Comparison of ENCODE assay signal across 8 mouse cellular contexts in the genomic region with DNA sequence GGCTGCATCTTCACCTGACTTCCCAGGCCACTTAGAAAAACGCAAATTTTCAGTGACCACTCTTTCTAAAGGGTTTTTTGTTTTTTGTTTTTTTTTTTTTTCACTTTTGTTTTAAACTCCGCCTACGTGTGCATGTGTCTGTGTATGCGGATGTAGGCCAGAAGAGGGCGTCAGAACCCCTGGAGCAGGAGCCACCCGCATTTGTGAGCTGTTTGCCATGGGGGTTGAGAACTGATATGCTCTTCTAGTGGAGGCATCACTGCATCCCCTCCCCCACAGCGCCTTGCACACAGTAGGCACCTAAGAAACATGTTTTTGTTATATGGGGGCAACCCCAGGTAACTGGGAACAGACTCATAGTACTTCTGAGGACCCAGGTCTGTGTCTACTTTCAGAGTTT. TPM values are rescaled to one million over a fixed set of nuclear protein-coding genes. Genes with fewer than 3 reads are reported as not detected.
DNase-seq lines count a peak whose midpoint lies in the region; ATAC-seq and TF ChIP-seq lines count a peak whose summit lies in the region.
"Had no signal": no experiment of that assay in that cellular context is flagged by ENCODE, and none has a peak within 500 bp of the region (broad histone marks: within the 10 kb centered on the region; RNA-seq: fewer than 3 reads in every experiment).

No protein-coding gene starts in this region.

- peaks cover 23% of the 10 kb centered on the region for H3K4me1 ChIP-seq in E14TG2a.4 (replicated peaks; ENCODE audit: low read depth, low read length)
- H3K4me1 ChIP-seq in liver, postnatal 0 days (ENCODE audit: insufficient read depth): peaks cover 3% of the 10 kb centered on the region; the same call in 1 of the 2 replicates

- no peak overlapping the region for H3K27ac ChIP-seq in liver, postnatal 0 days (ENCODE audit: low read depth)

- no peak for ATAC-seq in liver, postnatal 0 days

- H3K27me3 ChIP-seq in E14TG2a.4 (ENCODE audit: insufficient read depth, low read length): peaks cover 75% of the 10 kb centered on the region
- peaks cover 41% of the 10 kb centered on the region for H3K27me3 ChIP-seq in liver, postnatal 0 days (ENCODE audit: insufficient read depth, low read length)

- no peaks in the 10 kb centered on the region for H3K9me3 ChIP-seq in E14TG2a.4 (ENCODE audit: low read length)
- no peaks in the 10 kb centered on the region for H3K9me3 ChIP-seq in liver, postnatal 0 days (ENCODE audit: low read length)

- no peaks in the 10 kb centered on the region for H3K36me3 ChIP-seq in E14TG2a.4 (ENCODE audit: insufficient read depth, low read length)
- H3K36me3 ChIP-seq in liver, postnatal 0 days (replicated peaks; ENCODE audit: insufficient read depth, low read length): no peaks in the 10 kb centered on the region

- peak; percentile 76 for DNase-seq in layer of hippocampus, adult 11-12 months (ENCODE audit: low spot score)
- no peak for DNase-seq in layer of hippocampus, adult 9-11 months
- peak; percentile 52 for DNase-seq in ZHBTc4 (ENCODE audit: low read depth, low spot score)
- DNase-seq in liver, postnatal 0 days: no peak
- DNase-seq in testis, postnatal 14 days (ENCODE audit: low spot score): no peak
- DNase-seq in urinary bladder, adult 2 months (ENCODE audit: low spot score): no peak

- no peak overlapping the region for H3K4me3 ChIP-seq in E14TG2a.4 (replicated peaks; ENCODE audit: low read length)
- H3K4me3 ChIP-seq in liver, postnatal 0 days (ENCODE audit: low read depth, low read length): no peak overlapping the region
- H3K4me3 ChIP-seq: myocyte had no signal

- no peak for TF ChIP-seq EP300 in liver, postnatal 0 days (IDR thresholded peaks at IDR 0.05; ENCODE audit: low read depth)

- peak; percentile 49 for TF ChIP-seq CTCF in E14TG2a.4 (conservative IDR thresholded peaks at IDR 0.05; ENCODE audit: low read length)
- peak; percentile 37 for TF ChIP-seq CTCF in liver, postnatal 0 days (IDR thresholded peaks at IDR 0.05; ENCODE audit: low read depth)

- H3K4me2 ChIP-seq in liver, postnatal 0 days (ENCODE audit: low read depth, low read length): no peak overlapping the region

- H3K9ac ChIP-seq in liver, postnatal 0 days (replicated peaks): no peak overlapping the region

- 7% methylated on average over 7 of the region's 7 CpGs for WGBS in liver, postnatal 0 days (ENCODE audit: insufficient replicate concordance)

RNA-seq across cellular contexts. Expression of gene Chst1, which starts 2.2 kb away (rescaled TPM):
- 0.05 and 0.06 TPM in 2 replicates for polyA plus RNA-seq in liver, postnatal 0 days (2015; fragmentation: Nextera tagmentation; extraction: Ambion mirVana)
- polyA plus RNA-seq in urinary bladder, adult 2 months (2012; rRNA removed): 9.3 and 11.1 TPM in 2 replicates

Comparison
In these comparisons a context has a peak if more than half of its experiments do, and no peak if none do; other contexts are left out.
1. DNase-seq: peak in layer of hippocampus, adult 11-12 months (single experiment) and ZHBTc4 (single experiment); none in layer of hippocampus, adult 9-11 months (single experiment), liver, postnatal 0 days (single experiment), testis, postnatal 14 days (single experiment) and urinary bladder, adult 2 months (single experiment).